Mouse (Mus musculus): Measurements from ENCODE around the gene Gnptg. TPM values are rescaled to one million over a fixed set of nuclear protein-coding genes. Genes with fewer than 3 reads are reported as not detected.
A peak's percentile ranks its signal among the peaks of the same experiment; 100 is the strongest.

Gnptg gene
- total and polyA plus RNA-seq, 3 experiments: 8.7 to 10.8 TPM; not detected in 1

DNA sequence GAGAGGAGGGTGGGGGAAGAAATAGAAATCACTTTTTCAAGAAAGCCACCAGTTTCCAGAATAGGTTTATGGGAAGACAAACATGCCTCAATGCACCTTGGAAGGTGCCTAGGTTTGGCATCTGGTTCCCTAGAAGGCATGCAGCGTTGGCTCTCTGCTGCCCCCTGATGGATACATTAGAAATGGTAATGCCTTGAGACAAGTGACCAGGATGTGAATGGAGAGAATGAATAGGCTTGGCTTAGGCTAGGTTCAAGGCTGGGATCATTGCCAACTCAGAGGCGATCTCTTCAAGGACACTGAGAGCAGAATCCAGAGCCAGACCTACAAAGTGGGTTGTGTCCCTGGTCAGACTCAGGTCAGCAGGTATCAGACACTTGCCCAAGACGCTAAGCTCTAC lies 45.1 kb upstream of the Gnptg start:
- H3K4me1 ChIP-seq (ENCODE audit: control insufficient read depth in 1 of 2, insufficient read depth in 2 of 2, low read length in 2 of 2): peaks cover 2 to 12% of the 10 kb centered on the region in 2 experiments; a peak in 1 of 4 replicates
- H3K27ac ChIP-seq (ENCODE audit: control insufficient read depth, low read depth, low read length): no peak overlapping the region
- DNase-seq (ENCODE audit: low read depth, low spot score): peak; percentile 86
- H3K36me3 ChIP-seq (ENCODE audit: control insufficient read depth in 1 of 2, insufficient read depth in 2 of 2, low read length in 2 of 2): peaks cover 0 to 3% of the 10 kb centered on the region in 2 experiments; a peak in 1 of 4 replicates
- no peaks in the 10 kb centered on the region for H3K79me2 ChIP-seq (ENCODE audit: control insufficient read depth, insufficient read depth, low read length, poor library complexity)
- H3K4me3 ChIP-seq (ENCODE audit: control insufficient read depth in 1 of 2, insufficient read depth in 1 of 2, low read depth in 2 of 2, low read length in 2 of 2): no peak overlapping the region
- H3K9me3 ChIP-seq (replicated peaks; ENCODE audit: insufficient read depth, low read length): no peaks in the 10 kb centered on the region
- TF ChIP-seq MAZ (IDR thresholded peaks at IDR 0.05; ENCODE audit: low read depth, low read length) (no peak), TAL1 (IDR thresholded peaks at IDR 0.05; ENCODE audit: low read length) (no peak), RCOR1 (IDR thresholded peaks at IDR 0.05; ENCODE audit: low read depth, low read length) (no peak), POLR2AphosphoS2 (IDR thresholded peaks at IDR 0.05; ENCODE audit: low read length) (no peak), GABPA (IDR thresholded peaks at IDR 0.05; ENCODE audit: low read depth, low read length) (no peak), CHD1 (IDR thresholded peaks at IDR 0.05; ENCODE audit: low read depth, low read length) (no peak), JUND (IDR thresholded peaks at IDR 0.05; ENCODE audit: low read depth, low read length) (no peak), TBP (IDR thresholded peaks at IDR 0.05; ENCODE audit: low read depth, low read length) (no peak), POLR2AphosphoS5 (IDR thresholded peaks at IDR 0.05; ENCODE audit: borderline replicate concordance, low read depth, low read length) (no peak), MYC (IDR thresholded peaks at IDR 0.05; ENCODE audit: low read depth, low read length) (0 out of 2 replicates have a peak, but pooled peaks have one; percentile 37), SIN3A (IDR thresholded peaks at IDR 0.05; ENCODE audit: low read length) (peak; percentile 57; the same call in 1 of the 2 replicates), E2F4 (IDR thresholded peaks at IDR 0.05; ENCODE audit: borderline replicate concordance, low read depth, low read length) (no peak), ZMIZ1 (IDR thresholded peaks at IDR 0.05; ENCODE audit: low read depth, low read length) (no peak), USF1 (IDR thresholded peaks at IDR 0.05; ENCODE audit: low read depth, low read length) (no peak), MYB (IDR thresholded peaks at IDR 0.05; ENCODE audit: low read depth, low read length) (no peak), ELF1 (IDR thresholded peaks at IDR 0.05; ENCODE audit: low read depth, low read length) (no peak), USF2 (IDR thresholded peaks at IDR 0.05; ENCODE audit: borderline replicate concordance in 1 of 2, insufficient read depth in 1 of 2, low read depth in 1 of 2, low read length in 2 of 2) (no peak), CHD2 (IDR thresholded peaks at IDR 0.05; ENCODE audit: low read length) (no peak), HCFC1 (IDR thresholded peaks at IDR 0.05; ENCODE audit: low read depth, low read length) (no peak), GATA1 (IDR thresholded peaks at IDR 0.05; ENCODE audit: low read depth, low read length) (no peak), MEF2A (IDR thresholded peaks at IDR 0.05; ENCODE audit: extremely low read depth, insufficient replicate concordance, low read depth, low read length, poor library complexity, severe bottlenecking) (no peak), NRF1 (IDR thresholded peaks at IDR 0.05; ENCODE audit: insufficient read depth, low read depth, low read length, poor library complexity, severe bottlenecking) (no peak), BHLHE40 (IDR thresholded peaks at IDR 0.05; ENCODE audit: borderline replicate concordance, low read depth, low read length) (no peak), ZC3H11A (IDR thresholded peaks at IDR 0.05; ENCODE audit: low read depth, low read length) (peak; percentile 81), KAT2A (conservative IDR thresholded peaks at IDR 0.05; ENCODE audit: low read depth, low read length) (no peak), CTCF (IDR thresholded peaks at IDR 0.05 in 2 of 3, conservative IDR thresholded peaks at IDR 0.05 in 1 of 3; ENCODE audit: control insufficient read depth in 1 of 3, insufficient read depth in 1 of 3, low read depth in 2 of 3, low read length in 3 of 3, poor library complexity in 1 of 3, severe bottlenecking in 1 of 3) (peak; percentile 84 to 99 (median 97)), RAD21 (IDR thresholded peaks at IDR 0.05; ENCODE audit: low read depth, low read length) (peak; percentile 88), ZKSCAN1 (IDR thresholded peaks at IDR 0.05; ENCODE audit: low read depth, low read length) (no peak), MAX (IDR thresholded peaks at IDR 0.05; ENCODE audit: low read length) (no peak), MXI1 (IDR thresholded peaks at IDR 0.05; ENCODE audit: low read depth, low read length) (0 out of 2 replicates have a peak, but pooled peaks have one; percentile 19), UBTF (IDR thresholded peaks at IDR 0.05; ENCODE audit: borderline replicate concordance, insufficient read depth, low read depth, low read length) (no peak), SMC3 (IDR thresholded peaks at IDR 0.05; ENCODE audit: low read depth, low read length) (peak; percentile 84)
- no peak overlapping the region for H3K9ac ChIP-seq (ENCODE audit: control insufficient read depth, low read depth, low read length, poor library complexity, severe bottlenecking)
- H3K27me3 ChIP-seq (ENCODE audit: control insufficient read depth in 1 of 2, insufficient read depth in 2 of 2, low read length in 2 of 2): no peaks in the 10 kb centered on the region
